Mouse (Mus musculus): ENCODE results near the gene Tnrc6a. TPM values are rescaled to one million over a fixed set of nuclear protein-coding genes. Genes with fewer than 3 reads are reported as not detected.

The Tnrc6a gene
- total RNA-seq, 2 experiments from 2014 or later = 15.5 to 22.5 TPM

GRCm38 (mm10) chr7:123218620-123219019, 94.9 kb downstream of the Tnrc6a start:
- intact Hi-C loops (cut with DNase I) = no loop called here
- no peak for DNase-seq

GRCm38 (mm10) chr7:123219781-123220632, 96.3 kb downstream of the Tnrc6a start:
- intact Hi-C loops (cut with DNase I) = no loop called here

GRCm38 (mm10) chr7:123220633-123220942, 96.9 kb downstream of the Tnrc6a start:
- intact Hi-C loops (cut with DNase I) = no loop called here

More at GRCm38 (mm10) chr7:123219781-123220632, 96.3 kb downstream of the Tnrc6a start:
- DNase-seq = no peak

GRCm38 (mm10) chr7:123224076-123224475, 100.4 kb downstream of the Tnrc6a start:
- no peak for DNase-seq
- intact Hi-C loops (cut with DNase I) = no loop called here

More at GRCm38 (mm10) chr7:123220633-123220942, 96.9 kb downstream of the Tnrc6a start:
- no peak for DNase-seq

GRCm38 (mm10) chr7:123225159-123225558, 101.5 kb downstream of the Tnrc6a start:
- intact Hi-C loops (cut with DNase I) = no loop called here
- no peak for DNase-seq

- intact Hi-C loops (cut with DNase I) = no loop called here
- no peak for DNase-seq
Measured at GRCm38 (mm10) chr7:123235449-123235848, 111.8 kb downstream of the Tnrc6a start.

- intact Hi-C loops (cut with DNase I) = no loop called here
- DNase-seq = no peak
Measured at GRCm38 (mm10) chr7:123238621-123239020, 114.9 kb downstream of the Tnrc6a start.

GRCm38 (mm10) chr7:123240064-123240463, 116.4 kb downstream of the Tnrc6a start:
- intact Hi-C loops (cut with DNase I) = no loop called here
- DNase-seq = no peak

GRCm38 (mm10) chr7:123242241-123242640, 118.6 kb downstream of the Tnrc6a start:
- intact Hi-C loops (cut with DNase I) = no loop called here
- DNase-seq = no peak

GRCm38 (mm10) chr7:123244833-123245232, 121.1 kb downstream of the Tnrc6a start:
- DNase-seq = no peak

More at GRCm38 (mm10) chr7:123244833-123245232, 121.1 kb downstream of the Tnrc6a start:
- intact Hi-C loops (cut with DNase I) = no loop called here

Other genes with a start within 250 kb of the Tnrc6a start
- 10 to 100 TPM; 21.2 to 26.4 TPM for gene Rbbp6, start 158.2 kb upstream of the Tnrc6a start, total RNA-seq (2021)
- gene Slc5a11, start 90.9 kb downstream of the Tnrc6a start, total RNA-seq (2021) = not detected
- gene Lcmt1, start 245.9 kb downstream of the Tnrc6a start, total RNA-seq (2021) = 10 to 100 TPM; 23.0 to 29.8 TPM
- 10 to 100 TPM; 13.5 to 15.9 TPM for gene Arhgap17, start 246.0 kb downstream of the Tnrc6a start, total RNA-seq (2021)